Mouse (Mus musculus) cerebellum, adult 2 months (tissue): ENCODE results near the gene Btbd16.

ENCODE experiments used
- CTCF ChIP-seq: fragments of 200-500 bp; IDR thresholded peaks from 2 replicates; pipeline ENCODE4 v1.5.1; 2011; ENCODE audit warnings: low read depth, mild to moderate bottlenecking, control low read depth, low read length, moderate library complexity, borderline replicate concordance; ENCODE audit not compliant: insufficient read depth
- POLR2A ChIP-seq: fragments of 200-500 bp; IDR thresholded peaks from 2 replicates; pipeline ENCODE4 v1.6.1; 2011; ENCODE audit warnings: low read length, control low read depth, borderline replicate concordance; ENCODE audit not compliant: insufficient read depth

DNA sequence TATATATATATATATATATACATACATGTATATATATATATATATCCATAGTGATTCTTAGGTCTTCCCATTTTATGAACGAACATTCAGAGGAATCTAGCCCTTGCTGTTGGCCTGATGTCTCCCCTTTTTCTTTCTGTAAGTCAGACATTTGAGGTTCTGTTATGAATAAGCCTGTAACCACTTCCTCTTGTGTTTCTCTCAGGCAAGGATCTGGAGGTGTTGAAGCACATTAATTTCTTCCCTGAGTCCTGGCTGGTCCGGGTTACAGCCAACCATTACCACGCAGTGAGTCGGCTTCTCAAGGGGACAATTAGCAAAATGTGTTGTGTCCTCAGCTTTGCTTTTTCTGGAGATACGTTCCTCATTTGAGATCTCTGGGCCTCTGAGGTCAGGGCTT is 44.9 kb downstream of the Btbd16 start:
- TF ChIP-seq CTCF (no peak), POLR2A (no peak)
